Mouse (Mus musculus) adrenal gland, adult 8-10 months (tissue): ENCODE measurements around the gene Ddb2. TPM values are rescaled to one million over a fixed set of nuclear protein-coding genes. Genes with fewer than 3 reads are reported as not detected.
A peak's percentile ranks its signal among the peaks of the same experiment; 100 is the strongest.

Experiments used
- DNase-seq: peaks from one replicate; pipeline ENCODE4 v3.0.0; 2022
- total RNA-seq, 4 experiments: library from RNA; stranded (reverse); gene quantifications; 2 replicates each; pipeline ENCODE4 v1.2.4; 2022

Gene Ddb2
- total RNA-seq = 10 to 100 TPM in 3 of 4 experiments, 1 to 10 TPM in 1; 8.4 to 22.9 (median 17.1) TPM

GRCm38 (mm10) chr2:91236601-91237510 is at the start of gene Ddb2:
TSS of gene Ddb2 (minus strand) at chr2:91236982.
- DNase-seq = peak; percentile 89

- peak; percentile 56 for DNase-seq
These were observed 49.2 kb upstream of the Ddb2 start for GRCm38 (mm10) chr2:91285885-91286505.

- DNase-seq = no peak
These were observed 47.8 kb upstream of the Ddb2 start for GRCm38 (mm10) chr2:91284375-91285199.

DNA sequence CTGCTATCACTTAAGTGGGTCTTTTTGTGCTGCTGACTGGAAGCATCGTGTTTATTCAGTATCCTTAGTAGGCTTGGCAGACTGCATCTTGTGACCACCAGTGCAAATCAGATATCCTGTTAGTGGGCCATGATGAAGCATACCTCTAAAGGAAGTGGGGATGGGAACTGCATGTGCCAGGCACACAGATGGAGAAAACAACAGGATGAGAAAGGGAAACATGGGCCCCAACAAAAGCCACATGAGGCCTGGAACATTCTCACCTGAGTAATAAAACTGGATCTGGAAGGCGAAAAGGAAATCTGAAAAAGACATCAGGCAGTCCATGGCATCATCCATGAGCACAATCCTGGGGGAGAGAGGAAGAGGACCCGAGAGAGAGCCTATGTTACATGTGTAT is 47.2 kb upstream of the Ddb2 start:
- DNase-seq = no peak

- no peak for DNase-seq
These were observed 44.6 kb upstream of the Ddb2 start for GRCm38 (mm10) chr2:91281366-91281765.

DNA sequence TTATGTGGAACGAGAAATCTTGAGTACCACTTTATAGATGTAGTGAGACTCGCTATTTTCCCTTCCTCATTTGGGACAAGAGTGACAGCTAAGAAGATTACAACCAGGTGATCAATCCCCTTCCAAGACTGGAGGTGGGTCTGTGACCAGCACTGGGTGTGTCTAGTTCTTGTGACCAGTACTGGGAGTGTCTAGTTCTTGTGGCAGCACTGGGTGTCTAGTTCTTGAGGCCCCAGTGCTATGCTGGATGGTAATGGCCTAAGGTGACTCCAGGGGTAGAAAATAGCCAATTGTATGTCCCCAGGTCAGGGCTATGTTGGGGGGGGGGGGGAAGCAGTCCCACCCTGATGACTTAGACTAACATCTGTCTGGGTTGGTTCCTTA is 42.6 kb upstream of the Ddb2 start:
- no peak for DNase-seq

GRCm38 (mm10) chr2:91278749-91279371 is 42.1 kb upstream of the Ddb2 start:
- no peak for DNase-seq

- no peak for DNase-seq
These were observed 32.9 kb upstream of the Ddb2 start for GRCm38 (mm10) chr2:91269687-91270133.

DNA sequence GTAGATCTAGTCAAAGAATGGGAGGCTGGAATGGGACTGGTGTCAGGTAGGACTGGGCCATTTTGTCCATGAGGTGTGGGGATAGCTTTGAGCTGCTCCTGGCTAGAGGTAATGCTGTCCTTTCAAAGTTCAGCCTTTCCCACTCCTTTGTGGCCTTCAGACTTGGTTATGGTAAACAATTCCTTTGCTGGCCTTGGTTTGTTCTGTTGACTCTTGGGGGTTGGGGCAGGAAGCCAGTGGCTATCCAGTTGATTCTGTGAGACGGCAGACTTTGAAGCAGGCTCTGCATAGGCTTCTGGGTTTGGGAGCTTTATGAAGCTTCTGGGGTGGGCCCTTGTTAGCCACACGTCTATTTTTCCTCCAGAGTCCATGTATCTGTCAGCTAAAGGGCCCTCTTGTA is 31.9 kb upstream of the Ddb2 start:
- DNase-seq = no peak

- DNase-seq = no peak
These were observed 31.3 kb upstream of the Ddb2 start for GRCm38 (mm10) chr2:91268042-91268441.

DNA sequence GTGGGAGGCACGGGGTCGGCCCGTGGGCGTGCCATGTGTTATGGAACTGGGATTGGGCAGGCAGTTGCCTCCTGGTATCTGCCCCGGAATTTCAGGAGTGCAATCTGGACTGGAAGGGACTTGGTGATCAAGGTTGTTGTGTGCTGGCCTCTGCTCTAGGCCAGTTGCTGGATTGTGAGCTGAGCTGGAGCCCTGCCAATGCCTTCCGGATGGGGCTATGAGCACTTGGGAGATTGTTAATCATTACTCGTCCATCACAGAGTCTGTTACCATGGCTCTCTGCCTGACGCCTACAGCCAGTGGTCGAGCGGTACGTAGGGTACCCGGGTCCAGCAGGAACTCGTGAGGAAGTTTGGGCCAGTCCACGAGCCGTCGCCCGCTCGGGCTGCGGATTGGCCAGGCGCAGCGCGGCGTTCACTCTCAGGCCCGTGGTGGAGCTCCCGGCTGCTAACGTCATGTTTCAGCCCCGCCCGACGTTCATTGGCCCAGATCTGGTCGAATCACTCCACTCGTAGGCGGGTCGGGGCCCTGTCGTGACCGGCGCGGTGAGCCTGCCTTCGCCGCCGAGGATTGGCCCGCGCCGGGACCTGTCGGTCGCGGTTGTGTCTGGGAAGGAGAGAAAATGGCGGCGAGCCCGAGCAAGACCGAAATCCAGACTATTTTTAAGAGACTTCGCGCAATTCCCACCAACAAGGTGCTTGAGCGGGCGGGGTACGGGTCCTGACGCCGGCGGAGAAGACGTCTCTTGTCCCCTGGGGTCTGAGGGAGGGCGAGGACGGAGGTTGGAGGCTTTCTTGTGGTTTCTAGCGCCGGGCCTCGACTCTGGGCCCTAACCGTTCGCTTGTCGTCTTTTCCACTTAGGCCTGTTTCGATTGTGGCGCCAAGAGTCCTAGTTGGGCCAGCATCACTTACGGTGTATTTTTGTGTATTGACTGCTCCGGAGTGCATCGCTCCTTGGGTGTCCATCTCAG is 28.2 kb upstream of the Ddb2 start, which contains the start of gene Arfgap2:
Arfgap2 (plus strand) TSS at position 264 of the 971 bp plus-strand sequence.
- DNase-seq = peak; percentile 99

- no peak for DNase-seq
These were observed 27.2 kb upstream of the Ddb2 start for GRCm38 (mm10) chr2:91263692-91264660.

DNA sequence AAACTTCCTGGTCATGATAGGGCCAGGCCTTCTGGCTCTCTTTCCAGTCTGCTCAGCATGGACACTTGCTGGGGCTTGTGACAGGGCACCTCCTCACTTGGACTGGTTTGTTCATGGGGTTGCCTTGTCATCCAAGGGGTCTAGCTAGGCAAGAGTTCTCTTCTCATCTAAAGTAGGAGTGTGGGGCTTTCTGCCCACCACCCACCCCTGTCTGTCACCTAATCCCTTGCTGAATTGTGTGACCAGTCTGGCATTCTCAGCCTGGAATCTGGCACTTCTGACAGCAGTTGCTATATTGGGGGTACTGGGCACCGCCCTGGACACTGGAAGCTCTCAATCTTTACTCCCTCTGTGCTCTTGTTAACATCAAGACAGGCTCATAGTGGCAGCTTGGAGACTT is 22.7 kb upstream of the Ddb2 start:
- no peak for DNase-seq

- DNase-seq = no peak
These were observed 22.0 kb upstream of the Ddb2 start for GRCm38 (mm10) chr2:91258830-91259229.

- no peak for DNase-seq
These were observed 21.3 kb upstream of the Ddb2 start for GRCm38 (mm10) chr2:91258054-91258453.

DNA sequence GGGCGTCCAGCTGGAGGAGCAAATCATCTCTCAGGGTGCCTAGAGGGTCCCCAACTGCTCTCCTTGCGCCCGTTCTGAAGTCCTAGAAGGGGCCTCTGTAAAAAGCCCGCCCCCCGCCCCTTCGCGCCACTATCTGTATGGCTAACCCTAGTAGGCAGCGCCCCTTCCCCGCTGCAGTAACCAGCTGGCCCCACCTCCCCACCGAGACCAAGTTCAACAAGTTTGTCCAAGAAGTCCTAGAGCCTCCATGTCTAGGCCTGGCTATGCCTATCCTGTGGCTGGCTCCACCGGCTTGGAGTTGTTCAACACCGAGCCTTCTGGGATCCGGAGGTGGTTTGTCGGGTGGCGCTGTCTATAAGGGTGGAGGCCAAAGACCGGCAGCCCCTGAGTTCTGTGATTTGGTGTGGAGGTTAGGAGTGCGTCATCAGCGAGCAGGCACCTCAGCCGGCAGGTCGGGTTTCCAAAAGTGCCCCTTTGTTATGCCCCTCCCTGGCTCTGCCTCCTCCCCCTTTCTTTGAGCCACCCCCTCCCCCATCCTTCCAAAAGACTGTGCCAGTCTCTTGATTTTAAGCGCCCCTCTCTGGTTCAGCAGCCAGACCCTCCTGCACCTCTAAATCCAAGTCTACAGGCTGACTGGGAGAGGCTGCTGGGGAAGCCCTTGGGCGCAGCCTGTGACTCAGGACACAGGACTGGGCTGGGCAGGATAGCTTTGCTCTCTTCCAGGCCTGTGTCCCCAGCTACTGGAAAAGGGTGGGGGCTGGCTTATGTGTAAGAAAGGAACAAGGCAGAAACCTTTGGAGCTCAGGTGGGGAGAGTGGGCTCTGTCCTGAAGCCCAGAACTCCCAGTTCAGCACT is 20.6 kb upstream of the Ddb2 start:
- no peak for DNase-seq

DNA sequence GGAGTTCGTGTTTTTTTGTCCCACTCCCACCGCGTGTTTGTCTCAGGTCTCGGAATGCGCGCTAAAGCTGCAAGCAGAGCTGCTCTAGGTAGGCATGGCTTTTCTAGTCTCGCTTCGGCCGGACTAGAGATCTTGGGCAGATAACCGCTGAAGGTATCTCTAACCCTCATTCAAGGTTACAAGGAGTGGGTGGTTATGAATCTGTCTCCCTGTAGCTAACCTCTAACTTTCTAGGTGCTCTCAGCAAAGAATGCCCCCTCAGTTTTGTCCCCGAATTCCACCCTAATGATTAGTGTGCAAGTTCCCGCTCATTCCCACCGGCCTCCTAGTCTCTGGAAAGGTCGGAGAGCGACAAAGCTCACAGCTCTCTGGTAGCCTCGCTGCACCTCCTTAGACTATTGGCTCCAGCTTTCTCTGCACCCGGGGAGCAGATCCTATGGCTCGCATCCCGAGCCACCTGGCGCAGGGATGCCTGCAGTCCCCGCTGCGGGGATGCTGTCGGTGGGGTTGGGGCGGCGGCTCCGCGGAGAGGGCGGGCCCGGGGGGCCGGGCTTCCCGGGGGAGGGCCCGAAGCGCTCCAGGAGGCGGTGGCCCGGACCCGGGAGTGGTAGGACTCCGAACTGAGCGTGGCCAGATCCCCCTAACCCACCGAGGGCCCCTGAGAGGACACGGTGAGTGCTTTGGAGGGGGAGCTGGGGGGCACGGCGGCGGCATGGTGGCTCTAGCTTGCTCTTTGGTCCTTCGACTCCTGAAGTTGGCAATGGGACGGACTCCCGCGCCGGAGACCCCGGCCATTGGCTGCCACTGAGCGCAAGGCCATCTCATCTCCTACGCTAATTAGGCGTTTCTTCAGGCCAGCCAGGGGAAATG is 19.7 kb upstream of the Ddb2 start:
- peak; percentile 57 for DNase-seq

- no peak for DNase-seq
These were observed 18.9 kb upstream of the Ddb2 start, which contains the start of gene Pacsin3 for GRCm38 (mm10) chr2:91255661-91256150. TSS of gene Pacsin3 (plus strand) at chr2:91255954.
